Mouse (Mus musculus) cerebellum, adult 11 months (tissue): Measurements from ENCODE around the gene Bbip1.
"Not testable (repeated sequence)": the region's sequence is repeated elsewhere in the genome, so short reads cannot be mapped to it uniquely, and the experiment has no call there.

ENCODE experiments used
- DNase-seq: peaks from one replicate; pipeline ENCODE4 v3.0.0; 2022

The Bbip1 gene

DNA sequence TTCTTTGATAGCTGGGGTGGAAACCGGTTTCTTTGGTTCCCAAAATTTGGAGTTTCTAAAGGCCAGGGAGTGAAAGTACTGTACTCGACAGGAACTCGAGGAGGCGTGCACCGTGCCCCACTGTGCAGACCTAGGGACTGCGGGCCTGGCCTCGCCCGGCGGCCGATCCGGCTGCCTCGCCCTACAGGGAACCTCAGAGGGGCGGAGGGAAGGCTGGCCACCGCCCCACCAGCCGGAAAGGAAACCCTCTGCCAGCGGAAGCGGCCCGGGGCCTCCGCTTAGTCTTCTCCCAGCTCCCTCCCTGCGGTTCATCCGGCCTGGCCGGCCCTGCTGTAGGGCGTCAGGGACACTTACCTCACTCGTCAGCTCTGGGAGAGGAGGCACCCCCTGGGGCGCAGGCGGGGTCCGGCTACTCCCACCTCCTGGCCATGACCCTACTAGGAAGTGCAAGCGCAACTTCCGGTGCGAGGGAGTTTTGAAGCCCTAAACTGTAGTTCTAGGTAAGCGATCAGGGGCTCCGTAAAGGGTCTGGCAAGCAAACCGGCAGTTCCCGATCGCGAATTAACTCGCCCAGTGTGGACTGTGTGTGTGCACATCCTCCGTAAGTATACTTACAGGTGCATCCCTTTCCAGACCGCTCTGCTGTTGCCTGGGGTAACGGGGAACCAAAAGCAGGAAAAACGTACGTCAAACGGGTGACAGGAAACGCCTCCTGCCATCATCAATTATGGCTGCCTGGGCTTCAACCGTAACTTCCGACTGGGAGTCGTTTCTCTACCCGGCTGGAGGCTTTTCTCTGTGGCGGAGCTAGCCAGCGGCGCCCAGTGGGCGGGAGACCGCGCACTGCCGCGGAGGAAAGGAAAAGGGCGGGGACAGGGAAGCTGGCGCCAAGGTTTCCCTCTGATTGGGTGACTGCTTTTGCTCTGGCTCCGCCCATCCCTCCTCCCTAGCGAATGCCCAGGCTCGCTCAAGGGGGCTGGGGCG lies at the start of gene Bbip1, which contains the start of gene Shoc2:
TSS of gene Bbip1 (minus strand) at position 826 of the 984 bp plus-strand sequence.
TSS of gene Shoc2 (plus strand) at position 505 of the 984 bp plus-strand sequence.
- peak; percentile 99 for DNase-seq

DNA sequence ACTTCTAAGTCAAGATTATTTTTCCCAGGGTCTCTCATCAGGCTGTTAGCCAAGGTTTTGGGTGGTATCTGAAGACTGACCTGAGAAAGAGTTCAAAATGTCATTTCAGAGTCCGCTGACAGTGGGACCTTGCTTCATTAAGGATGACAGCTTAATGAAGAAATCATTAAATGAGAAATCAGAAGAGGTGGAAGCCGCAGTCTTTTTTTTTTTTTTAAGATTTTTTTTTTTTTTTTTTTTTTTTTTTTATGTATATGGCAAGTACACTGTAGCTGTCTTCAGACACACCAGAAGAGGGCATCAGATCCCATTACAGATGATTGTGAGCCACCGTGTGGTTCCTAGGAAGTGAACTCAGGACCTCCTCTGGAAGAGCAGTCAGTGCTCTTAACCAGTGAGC lies 49.4 kb upstream of the Bbip1 start:
- DNase-seq, result no peak

DNA sequence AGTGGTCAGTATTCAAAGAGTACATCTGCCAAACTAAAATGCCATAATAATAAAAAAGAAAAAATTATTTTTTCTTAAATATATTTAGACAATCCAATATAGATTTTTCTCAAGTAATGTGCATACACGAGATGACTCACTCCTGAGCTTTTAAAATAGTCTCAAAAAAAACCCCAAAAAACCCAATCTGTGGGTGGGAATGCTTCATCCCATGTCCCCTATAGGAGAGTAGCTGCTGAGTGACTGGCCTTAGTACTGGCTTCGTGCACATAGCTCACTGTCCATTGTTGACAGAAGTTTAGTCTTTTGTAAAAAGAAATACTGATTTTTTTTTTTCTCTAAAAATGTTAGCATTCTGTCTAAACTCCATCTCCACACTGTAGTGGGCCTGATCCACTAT lies 46.1 kb upstream of the Bbip1 start:
- no peak for DNase-seq

DNA sequence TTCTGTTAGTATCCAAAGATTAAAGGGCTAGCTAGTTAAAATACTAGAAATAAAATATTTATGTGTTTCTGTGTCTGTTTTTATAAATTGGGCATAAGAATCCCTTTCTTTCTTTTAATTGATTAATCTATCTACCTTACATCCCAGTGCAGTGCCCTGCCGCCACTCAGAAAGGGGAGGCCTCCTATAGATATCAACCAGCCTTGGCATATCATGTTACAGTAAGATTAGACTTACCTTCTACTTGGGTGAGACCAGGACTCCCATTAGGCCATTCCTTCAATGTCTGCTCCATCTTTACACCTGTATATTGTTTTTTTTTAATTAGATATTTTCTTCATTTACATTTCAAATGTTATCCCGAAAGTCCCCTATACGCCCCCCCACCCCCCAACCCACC lies 40.2 kb upstream of the Bbip1 start:
- no peak for DNase-seq

DNA sequence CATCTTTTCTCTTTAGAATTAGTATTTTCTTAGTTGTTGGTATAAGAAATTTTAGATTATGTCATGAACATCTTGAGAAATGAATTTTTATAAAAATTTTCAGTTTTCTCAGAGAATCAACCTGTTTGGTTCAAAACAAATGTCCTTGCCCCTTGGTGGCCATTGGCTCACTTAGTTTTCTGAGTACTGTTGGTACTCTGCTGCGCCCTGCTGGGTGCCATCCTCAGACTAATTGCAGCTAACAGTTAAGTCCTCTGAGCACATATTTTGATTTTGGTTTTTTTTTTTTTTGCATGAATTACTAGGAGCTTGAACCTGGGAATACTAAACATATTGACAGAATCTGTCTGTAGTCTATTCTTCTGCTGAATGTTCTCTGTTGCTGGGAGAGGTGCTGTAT lies 38.9 kb upstream of the Bbip1 start:
- no peak for DNase-seq

DNA sequence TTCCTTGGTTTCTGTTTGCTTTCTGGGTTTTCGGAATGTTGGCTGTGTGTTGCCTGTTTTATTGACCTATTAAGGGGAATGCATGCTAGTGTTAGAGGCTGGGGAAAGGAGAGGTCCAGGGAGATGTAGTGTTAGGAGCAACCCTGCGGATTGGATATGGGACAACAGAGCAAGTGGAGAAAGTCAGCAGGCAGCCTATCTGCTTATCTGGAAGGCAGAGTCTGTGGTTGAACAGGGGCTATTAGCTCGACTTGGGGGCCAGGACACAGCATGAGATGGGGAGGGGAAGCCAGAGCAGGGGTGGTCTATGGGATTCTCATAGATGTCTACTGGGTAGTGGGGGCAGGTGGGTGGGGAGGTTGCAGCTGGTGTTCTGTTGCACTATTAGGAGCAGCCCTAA lies 37.6 kb upstream of the Bbip1 start:
- no peak for DNase-seq

DNA sequence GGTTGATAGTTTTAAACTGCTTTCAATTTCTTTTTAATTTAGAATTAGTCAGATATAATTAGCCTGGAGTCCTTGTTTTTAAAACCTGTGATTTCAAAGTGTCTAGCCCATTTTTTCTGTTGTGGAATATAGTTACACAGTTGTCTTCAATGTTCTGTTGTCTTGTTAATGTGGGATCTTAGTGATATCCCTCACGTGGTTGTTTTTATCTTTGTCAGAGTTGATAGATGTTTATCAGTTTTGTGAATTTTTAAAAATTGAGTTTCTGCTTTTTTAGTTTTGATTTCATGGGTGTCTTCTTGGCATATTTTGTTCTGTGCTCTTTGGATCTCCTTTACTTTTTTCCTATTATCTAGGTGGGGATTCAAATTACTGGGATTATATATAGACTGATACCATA lies 29.2 kb upstream of the Bbip1 start:
- DNase-seq, result no peak

DNA sequence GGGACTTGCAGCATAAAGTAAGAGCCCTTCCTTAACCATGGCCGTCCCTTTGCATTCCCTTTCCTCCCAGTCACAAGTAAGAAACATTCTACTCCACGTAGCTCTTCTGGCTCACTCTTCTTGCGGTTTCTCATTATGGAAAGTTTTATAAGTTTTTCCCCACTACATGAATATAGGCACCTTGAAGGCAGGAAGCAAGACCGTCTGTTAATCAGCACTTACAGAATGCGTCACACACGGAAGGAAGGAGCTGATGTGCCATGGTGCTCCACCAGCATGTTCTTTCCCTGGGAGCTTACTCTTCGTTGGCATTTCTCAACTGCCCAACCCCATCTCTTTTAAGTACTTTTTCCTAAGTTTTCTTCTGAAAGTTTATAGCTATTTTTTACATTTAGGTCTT lies 27.5 kb upstream of the Bbip1 start:
- DNase-seq, result no peak

DNA sequence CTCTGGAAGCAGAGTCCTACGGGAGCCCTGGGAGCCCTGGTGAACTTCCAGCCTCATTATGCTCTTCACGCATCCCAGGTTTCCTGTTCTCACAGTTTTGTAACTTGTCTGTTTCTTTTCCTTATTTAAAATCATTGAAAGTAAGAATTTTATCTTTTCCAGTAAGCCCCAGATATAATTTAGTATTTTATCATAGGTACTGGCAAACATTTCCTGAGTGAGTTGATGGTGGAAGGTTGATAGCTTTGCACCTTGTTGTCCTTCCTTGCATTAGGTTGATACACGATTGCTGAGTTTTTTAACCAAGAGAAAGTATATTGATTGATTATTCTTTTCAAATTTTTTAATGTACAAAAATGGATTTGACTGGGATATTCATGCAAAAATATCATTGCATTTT lies 24.8 kb upstream of the Bbip1 start:
- DNase-seq, result no peak

DNA sequence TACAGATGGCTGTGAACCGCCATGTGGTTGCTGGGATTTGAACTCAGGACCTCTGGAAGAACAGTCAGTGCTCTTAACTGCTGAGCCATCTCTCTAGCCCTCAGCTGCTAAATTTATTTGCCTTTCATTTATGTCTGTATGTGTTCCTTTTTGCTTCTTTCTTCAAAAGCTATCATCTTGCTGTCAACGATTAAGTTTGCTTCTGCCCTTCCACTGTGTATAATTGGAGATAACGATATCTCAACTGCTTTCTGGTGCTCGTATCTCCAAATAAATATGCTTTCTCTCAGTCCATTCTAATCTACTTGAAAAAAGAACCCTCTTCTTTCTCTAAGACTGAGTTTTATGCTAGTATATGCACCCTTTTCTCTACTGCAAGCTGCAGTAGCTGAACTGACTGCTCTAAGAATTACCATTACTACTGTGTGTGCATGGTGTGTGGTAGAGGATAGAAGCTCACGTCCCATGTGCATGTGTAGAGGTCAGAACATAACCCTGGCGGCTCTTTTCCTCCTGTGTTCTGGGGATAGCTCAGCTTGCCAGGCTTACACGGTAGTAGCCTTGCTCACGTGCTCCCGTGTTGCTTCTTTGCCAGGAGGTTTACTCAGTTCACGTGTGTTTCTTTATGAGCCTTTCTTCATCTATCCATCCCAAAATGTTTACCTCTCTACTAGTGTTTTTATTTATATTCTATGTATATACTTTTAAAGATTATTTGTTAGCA lies 20.6 kb upstream of the Bbip1 start:
- no peak for DNase-seq

DNA sequence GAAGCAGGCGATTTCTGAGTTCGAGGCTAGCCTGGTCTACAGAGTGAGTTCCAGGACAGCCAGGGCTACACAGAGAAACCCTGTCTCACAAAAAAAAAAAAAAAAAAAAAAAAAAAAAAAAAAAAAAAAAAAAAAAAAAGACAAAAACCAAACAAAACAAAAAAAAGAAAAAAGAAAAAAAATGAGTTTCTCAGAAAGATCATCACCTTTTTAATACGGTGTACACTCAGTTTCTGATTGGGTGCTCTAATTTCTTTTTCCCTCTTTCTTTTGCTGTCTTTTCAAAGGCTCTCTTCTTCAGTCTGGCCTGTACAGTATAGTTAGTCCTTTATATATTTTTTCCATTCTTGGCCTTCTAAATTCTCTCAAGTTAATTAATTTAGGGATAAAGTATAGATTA lies 19.9 kb upstream of the Bbip1 start:
- DNase-seq, result not testable (repeated sequence)

DNA sequence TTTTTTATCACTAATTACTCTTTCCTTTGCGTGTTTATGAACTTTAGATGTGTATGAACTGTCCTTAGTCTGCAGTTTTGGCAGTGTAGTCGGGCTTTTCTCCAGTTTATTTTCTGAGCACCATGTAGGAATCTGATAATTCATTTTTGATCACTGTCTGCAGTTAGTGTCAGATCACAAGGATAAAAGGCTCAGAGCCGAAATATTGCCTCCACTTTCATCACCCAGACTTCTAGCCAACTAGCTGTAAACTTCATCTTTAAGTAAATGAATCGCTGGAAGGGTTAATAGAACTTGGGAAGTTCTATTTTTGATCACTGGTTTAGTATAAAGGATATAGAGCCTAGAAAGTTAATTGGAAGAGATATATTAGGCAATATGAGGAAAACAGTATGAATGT lies 18.1 kb upstream of the Bbip1 start:
- no peak for DNase-seq

DNA sequence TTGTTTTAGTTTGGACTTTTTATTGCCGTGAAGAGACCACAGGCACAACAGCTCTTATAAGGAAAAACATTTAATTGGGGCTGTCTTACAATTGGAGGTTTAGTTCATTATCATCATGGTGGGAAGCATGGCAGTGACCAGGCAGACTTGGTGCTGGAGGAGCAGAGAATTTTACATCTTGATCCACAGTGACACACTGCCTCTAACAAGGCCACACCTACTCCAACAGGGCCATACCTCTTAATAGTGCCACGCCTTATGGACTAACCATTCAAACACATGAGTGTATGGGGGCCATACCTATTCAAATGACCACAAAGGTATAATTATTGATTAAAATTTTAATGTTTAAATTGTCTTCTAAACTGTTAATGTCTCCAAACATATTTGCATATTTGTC lies 13.1 kb upstream of the Bbip1 start:
- DNase-seq, result no peak

DNA sequence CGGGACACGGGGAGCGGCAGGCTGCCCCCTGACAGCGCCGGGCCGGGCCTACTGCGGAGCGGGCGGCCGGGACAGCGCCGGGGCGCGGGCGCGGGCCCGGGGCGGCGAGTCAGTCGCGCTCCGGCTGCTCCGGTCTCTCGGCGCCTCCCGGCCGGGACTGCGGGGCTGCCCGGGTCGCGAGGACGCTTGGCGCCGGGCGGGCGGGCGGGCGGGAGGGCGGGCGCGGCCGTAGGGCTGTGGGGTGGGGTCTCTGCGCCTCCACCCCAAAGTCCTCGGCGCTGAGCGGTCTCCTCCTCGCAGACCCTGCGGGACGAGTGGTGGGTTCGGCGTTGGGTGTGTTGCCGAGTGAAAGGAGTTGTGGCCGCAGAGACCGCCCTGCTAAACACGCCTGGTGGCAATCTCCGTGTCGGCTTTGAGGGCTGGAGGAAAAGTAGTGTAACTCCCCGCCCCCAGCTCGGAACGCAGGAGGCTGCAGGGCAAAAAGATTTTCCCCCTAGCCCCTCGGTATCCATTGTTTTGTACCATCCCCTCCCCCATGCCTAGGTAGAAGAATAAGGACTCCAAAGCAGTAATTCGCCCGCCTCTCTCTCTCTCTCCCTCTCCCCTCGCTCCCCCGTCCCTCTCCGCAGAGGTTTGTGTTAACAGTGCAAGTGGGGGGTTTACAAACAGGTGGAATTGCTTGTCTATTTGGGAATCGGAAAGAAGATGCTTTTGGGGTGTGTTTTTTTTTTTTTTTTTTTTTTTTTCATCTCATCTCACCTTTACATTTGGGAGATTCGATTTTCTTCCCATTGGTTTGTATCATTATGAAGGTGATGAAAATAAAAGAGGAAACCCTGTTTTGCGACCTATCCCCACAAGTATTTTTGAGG lies 980 bp upstream of the Bbip1 start:
- DNase-seq, result peak; percentile 54

DNA sequence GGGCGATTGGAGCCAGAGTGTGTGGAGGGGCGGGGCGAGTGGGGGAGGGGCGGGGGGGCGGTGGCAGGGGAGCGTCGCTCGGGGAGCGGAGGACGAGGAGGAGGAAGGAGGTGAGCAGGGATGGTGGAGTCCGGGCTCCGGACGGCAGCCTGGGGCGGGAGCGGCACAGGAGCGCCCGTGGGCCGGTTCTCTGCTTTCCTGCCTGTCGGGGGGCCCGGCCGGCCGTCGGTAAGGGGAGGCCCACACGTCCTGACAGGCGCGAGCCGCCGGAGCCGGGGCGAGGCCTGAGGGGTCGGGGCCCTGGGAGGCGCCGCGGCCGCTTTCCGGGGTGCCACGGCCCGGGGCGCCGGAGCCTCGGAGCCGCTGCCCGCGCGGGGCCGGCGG lies 351 bp upstream of the Bbip1 start:
- DNase-seq, result no peak

DNA sequence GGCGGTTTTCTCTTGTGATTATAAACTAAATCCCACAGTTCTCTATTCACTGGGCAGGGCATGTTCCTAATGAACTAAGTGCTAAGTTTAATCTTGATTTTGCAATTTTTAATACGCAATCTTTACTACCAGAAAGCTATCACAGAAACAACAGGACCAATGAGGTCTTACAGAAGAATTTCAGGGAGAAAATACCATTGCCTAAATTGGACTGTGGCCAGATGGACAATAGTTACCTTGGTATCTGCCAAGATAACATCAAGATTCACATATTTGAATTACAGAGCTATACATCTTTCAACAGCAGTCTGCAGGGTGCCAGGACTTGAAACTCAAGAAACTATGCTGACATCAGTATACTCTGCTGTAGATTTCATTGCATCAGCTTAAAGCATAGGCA lies 2.1 kb downstream of the Bbip1 start:
- DNase-seq, result no peak

DNA sequence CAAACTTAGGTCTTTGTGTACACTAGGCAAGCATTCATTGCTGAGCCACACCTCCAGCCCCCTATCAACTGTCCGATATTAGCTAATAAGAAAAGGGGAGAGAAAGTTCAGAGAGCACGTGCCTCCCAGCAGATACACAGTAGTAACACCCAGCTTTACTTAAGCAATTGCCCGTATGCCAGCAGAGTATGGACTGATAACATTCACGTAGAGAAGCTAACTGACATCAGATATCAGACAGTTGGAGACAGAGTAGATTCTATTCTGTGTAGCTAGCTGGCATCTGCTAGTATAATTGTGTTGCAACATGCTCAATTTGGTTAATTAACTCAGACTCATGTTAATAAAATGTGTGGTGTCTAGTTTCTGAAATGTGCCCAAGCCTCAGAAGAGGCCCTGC lies 3.3 kb downstream of the Bbip1 start:
- no peak for DNase-seq

DNA sequence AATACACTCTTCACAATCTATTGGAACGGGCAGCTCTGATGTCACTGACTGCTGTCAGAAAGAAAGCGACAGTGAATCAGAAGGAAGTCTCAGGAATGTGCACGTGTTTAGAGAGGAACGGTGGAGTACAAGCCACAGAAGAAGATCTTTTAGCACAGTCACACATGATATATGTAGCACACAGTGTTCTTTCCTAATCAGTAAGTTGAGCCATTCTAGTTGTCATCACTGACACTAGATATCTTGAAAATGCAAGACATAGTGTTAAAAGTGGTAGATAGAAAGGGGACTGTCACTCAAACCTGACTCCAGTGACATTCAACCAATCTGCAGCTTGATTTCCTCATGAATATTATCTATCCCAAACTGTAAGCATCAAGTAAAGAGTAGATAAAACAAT lies 5.0 kb downstream of the Bbip1 start:
- DNase-seq, result no peak

DNA sequence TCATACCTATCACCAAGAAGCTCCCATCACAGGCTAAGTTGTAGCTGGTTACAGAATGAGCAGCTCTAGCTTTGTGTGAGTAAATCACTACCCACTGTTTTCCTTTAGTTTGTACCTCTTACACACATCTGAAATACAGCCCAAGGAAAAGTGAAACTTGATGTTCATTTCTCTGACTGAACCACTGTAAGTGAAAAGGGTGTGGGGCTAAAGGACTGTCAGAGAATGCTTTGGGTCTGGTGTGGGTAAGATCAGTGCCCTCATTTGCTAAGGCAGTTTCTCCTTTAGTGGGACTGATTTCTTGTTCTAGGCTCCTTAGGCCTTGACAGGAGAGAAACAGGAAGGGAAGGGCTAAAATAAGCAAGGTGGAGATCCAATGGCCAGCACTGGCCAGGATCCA lies 10.4 kb downstream of the Bbip1 start:
- no peak for DNase-seq

DNA sequence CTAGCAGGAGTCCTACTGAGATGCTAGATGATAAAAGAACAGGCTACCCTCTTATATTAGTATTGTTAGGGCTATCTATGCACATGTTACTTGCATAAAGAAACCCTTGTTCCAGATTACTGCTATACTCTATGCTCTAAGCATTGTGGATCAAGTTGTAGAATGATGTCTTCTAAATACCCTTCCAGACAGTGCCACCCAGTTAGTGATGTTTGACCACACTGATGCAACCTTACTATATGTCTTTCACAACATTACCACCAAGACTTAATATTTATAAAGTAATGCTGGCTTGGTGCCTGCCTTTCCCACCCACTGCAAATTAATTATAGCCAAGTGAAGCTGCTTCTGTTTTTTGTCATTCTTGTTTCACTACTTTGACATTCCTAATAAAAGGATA lies 11.4 kb downstream of the Bbip1 start:
- no peak for DNase-seq

DNA sequence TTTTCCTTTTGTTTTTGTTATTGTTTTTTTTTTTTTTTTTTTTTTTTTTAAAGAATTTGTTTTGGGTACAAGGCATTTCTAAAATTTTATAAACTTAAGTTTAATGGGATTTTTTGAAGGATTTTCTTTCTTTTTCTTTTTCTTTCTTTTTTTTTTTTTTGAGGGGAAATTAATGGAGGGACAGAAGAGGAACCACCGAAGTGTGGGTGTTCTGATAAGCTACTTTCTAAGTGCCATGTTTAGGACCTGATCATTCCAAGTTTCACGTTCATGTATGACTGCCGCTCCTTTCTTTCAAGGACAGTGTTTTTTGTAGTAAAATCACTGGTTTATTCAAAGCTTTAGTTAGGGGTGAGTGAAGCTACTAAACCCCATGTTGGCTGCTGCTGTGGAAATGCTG lies 15.2 kb downstream of the Bbip1 start:
- no peak for DNase-seq

DNA sequence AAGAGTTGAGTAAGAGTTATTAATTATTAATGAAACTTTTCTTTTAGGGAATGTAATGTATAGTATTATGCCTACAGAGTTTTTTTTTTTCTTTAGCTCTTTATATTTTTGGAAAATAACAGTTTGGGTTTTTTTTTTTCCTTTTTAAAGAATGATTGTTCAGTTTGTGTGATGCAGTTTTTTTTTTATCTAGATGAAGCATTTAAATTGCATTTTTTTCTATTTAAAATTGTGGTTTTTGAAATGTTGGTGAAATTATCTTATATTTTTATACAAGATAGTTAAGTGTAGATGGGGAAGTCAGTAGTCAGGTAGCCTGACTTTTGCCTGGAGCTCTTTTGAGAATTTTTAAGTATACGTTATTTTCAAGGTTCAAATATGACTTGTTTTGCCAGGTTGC lies 17.7 kb downstream of the Bbip1 start:
- no peak for DNase-seq

DNA sequence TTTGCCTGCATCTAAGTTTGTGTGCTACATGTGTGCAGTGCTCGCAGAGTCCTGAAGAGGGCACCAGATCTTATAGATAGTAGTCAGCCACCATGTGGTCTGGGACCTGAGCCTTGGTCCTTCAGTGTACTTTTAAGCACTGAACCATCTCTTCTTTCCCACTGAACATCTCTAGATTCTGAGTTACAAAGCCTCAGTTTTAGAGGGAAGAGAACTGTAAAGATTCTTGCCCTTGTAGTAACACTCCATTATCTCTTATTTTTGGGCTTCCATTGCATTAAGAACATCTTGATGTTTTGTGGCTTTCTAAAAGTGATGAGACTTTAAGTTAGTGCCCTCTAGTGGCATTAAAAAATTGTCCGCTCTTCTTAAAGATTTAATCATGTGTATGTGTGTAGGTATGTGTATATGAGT lies 19.1 kb downstream of the Bbip1 start:
- no peak for DNase-seq
